Mouse (Mus musculus) testis, adult 2 months (tissue): ENCODE measurements at regions not wholly inside any gene's neighbourhood (a gene's known extent, or its start where the extent isn't known, plus 50 kb on each side); places are given as distances from the start of the nearest gene placed in this dataset.
"Not testable (repeated sequence)": the region's sequence is repeated elsewhere in the genome, so short reads cannot be mapped to it uniquely, and the experiment has no call there.

Experiments
- H3K27ac ChIP-seq: fragments of 200-500 bp; 2 replicates; pipeline ENCODE4 v1.5.1; 2012; ENCODE audit warnings: low read depth, low read length; ENCODE audit not compliant: control insufficient read depth, insufficient read depth
- H3K27me3 ChIP-seq: fragments of 200-500 bp; 2 replicates; pipeline ENCODE4 v1.6.1; 2012; ENCODE audit warnings: mild to moderate bottlenecking, low read length, moderate library complexity; ENCODE audit not compliant: control insufficient read depth, insufficient read depth
- H3K36me3 ChIP-seq: fragments of 200-500 bp; 2 replicates; pipeline ENCODE4 v1.6.1; 2012; ENCODE audit warnings: mild to moderate bottlenecking, low read length; ENCODE audit not compliant: control insufficient read depth, insufficient read depth
- H3K4me1 ChIP-seq: fragments of 200-500 bp; 2 replicates; pipeline ENCODE4 v1.6.1; 2012; ENCODE audit warnings: low read length; ENCODE audit not compliant: control insufficient read depth, insufficient read depth
- H3K4me3 ChIP-seq: fragments of 200-500 bp; 2 replicates; pipeline ENCODE4 v1.5.1; 2012; ENCODE audit warnings: low read depth, mild to moderate bottlenecking, low read length, moderate library complexity, mixed read lengths; ENCODE audit not compliant: control insufficient read depth
- CTCF ChIP-seq: fragments of 200-500 bp; IDR thresholded peaks from 2 replicates; pipeline ENCODE4 v1.5.1; 2012; ENCODE audit warnings: low read depth, mild to moderate bottlenecking, inconsistent platforms, low read length, moderate library complexity; ENCODE audit not compliant: control insufficient read depth, insufficient read depth, insufficient replicate concordance
- POLR2A ChIP-seq: fragments of 200-500 bp; IDR thresholded peaks from 2 replicates; pipeline ENCODE4 v1.6.1; 2012; ENCODE audit warnings: low read depth, mild to moderate bottlenecking, inconsistent platforms, low read length, moderate library complexity; ENCODE audit not compliant: control insufficient read depth

- Histone ChIP-seq H3K4me3 (no peak overlapping the region), H3K27me3 (no peaks in the 10 kb centered on the region), H3K27ac (no peak overlapping the region), H3K36me3 (no peaks in the 10 kb centered on the region), H3K4me1 (no peaks in the 10 kb centered on the region)
- TF ChIP-seq CTCF (no peak), POLR2A (no peak)
Measured at GRCm38 (mm10) chr14:37571971-37572370, 436.9 kb upstream of the Ghitm start.

GRCm38 (mm10) chr14:37558258-37558657 lies 423.2 kb upstream of the Ghitm start:
- Histone ChIP-seq H3K4me1 (no peaks in the 10 kb centered on the region), H3K36me3 (no peaks in the 10 kb centered on the region), H3K27ac (no peak overlapping the region), H3K27me3 (no peaks in the 10 kb centered on the region), H3K4me3 (no peak overlapping the region)
- TF ChIP-seq POLR2A (no peak), CTCF (no peak)

GRCm38 (mm10) chr14:37523616-37524015 lies 388.5 kb upstream of the Ghitm start:
- H3K27ac ChIP-seq = no peak overlapping the region
- H3K4me1 ChIP-seq = no peaks in the 10 kb centered on the region
- TF ChIP-seq CTCF (no peak), POLR2A (no peak)
- H3K4me3 ChIP-seq = no peak overlapping the region
- no peaks in the 10 kb centered on the region for H3K27me3 ChIP-seq
- H3K36me3 ChIP-seq = no peaks in the 10 kb centered on the region

- H3K27me3 ChIP-seq, H3K4me1 ChIP-seq, H3K27ac ChIP-seq, H3K36me3 ChIP-seq, H3K4me3 ChIP-seq: not testable (repeated sequence)
Measured at GRCm38 (mm10) chr14:37520631-37521030, 385.6 kb upstream of the Ghitm start.

GRCm38 (mm10) chr14:37505314-37505713 lies 370.2 kb upstream of the Ghitm start:
- Histone ChIP-seq H3K36me3 (no peaks in the 10 kb centered on the region), H3K4me3 (no peak overlapping the region)
- TF ChIP-seq CTCF (no peak), POLR2A (no peak)

GRCm38 (mm10) chr14:37490711-37491110 lies 355.6 kb upstream of the Ghitm start:
- Histone ChIP-seq H3K27me3 (no peaks in the 10 kb centered on the region), H3K4me1 (no peaks in the 10 kb centered on the region), H3K27ac (no peak overlapping the region), H3K36me3 (no peaks in the 10 kb centered on the region), H3K4me3 (no peak overlapping the region)
- no peak for TF ChIP-seq POLR2A
- TF ChIP-seq CTCF = no peak

More at GRCm38 (mm10) chr14:37505314-37505713, 370.2 kb upstream of the Ghitm start:
- no peaks in the 10 kb centered on the region for H3K27me3 ChIP-seq
- no peaks in the 10 kb centered on the region for H3K4me1 ChIP-seq
- H3K27ac ChIP-seq = no peak overlapping the region

- TF ChIP-seq POLR2A (no peak), CTCF (no peak)
- Histone ChIP-seq H3K27me3 (no peaks in the 10 kb centered on the region), H3K36me3 (no peaks in the 10 kb centered on the region), H3K27ac (no peak overlapping the region), H3K4me1 (no peaks in the 10 kb centered on the region), H3K4me3 (no peak overlapping the region)
Measured at GRCm38 (mm10) chr14:37485292-37485691, 350.2 kb upstream of the Ghitm start.

GRCm38 (mm10) chr14:37477599-37477998 lies 342.5 kb upstream of the Ghitm start:
- TF ChIP-seq POLR2A = no peak
- TF ChIP-seq CTCF = no peak
- no peaks in the 10 kb centered on the region for H3K4me1 ChIP-seq
- no peaks in the 10 kb centered on the region for H3K36me3 ChIP-seq
- H3K27me3 ChIP-seq = no peaks in the 10 kb centered on the region
- no peak overlapping the region for H3K27ac ChIP-seq
- H3K4me3 ChIP-seq = no peak overlapping the region
